Mouse (Mus musculus): ENCODE data around the gene Thoc3. TPM values are rescaled to one million over a fixed set of nuclear protein-coding genes. Genes with fewer than 3 reads are reported as not detected.

Gene Thoc3
- polyA plus RNA-seq, 1 experiment from 2014 or later: 40.5 TPM

DNA sequence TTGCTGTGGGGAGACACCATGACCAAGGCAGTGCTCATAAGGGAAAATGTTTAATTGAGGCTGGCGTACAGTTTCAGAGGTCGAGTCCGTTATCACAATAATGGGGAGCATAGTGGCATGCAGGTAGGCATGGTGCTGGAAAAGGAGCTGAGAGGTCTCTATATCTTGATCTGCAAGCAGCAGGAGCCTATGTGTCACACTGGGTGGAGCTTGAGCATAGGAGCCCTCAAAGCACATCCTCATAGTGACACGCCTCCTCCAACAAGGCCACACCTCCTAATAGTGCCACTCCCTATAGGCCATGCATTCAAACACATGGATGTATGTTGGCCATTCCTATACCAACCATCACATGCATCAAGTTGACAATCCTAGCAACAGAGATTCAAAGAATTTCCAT is 53.6 kb downstream of the Thoc3 start:
- Histone ChIP-seq H3K36me3 (replicated peaks) (no peaks in the 10 kb centered on the region), H3K4me1 (replicated peaks) (no peaks in the 10 kb centered on the region), H3K27me3 (no peaks in the 10 kb centered on the region), H3K9ac (no peak overlapping the region), H3K27ac (replicated peaks) (no peak overlapping the region), H3K4me2 (no peak overlapping the region), H3K4me3 (replicated peaks) (no peak overlapping the region), H3K9me3 (replicated peaks) (no peaks in the 10 kb centered on the region)
- 70% methylated on average over 4 of the region's 4 CpGs for WGBS (ENCODE audit: insufficient replicate concordance)
- no peak for ATAC-seq (ENCODE audit: insufficient read depth)

DNA sequence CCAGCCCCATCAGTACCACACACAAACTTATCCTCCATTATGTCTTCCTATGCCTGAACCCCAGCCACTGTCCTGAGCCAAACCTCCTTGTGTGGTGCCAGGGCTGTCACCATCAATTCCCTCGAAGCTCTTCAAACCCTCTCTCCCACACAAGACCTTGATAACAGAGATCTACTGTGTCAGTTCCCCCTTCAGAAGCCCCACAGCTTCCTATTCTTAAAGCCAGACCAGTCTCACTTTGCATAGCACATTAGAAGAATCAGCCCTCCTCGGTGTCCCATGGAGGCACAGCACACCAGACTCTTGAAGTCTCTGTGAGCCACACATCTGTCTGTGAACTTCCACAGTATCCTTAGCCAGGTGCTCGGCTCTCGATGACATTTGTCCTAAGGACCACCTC is 55.9 kb downstream of the Thoc3 start:
- no peak for ATAC-seq (ENCODE audit: insufficient read depth)
- H3K4me1 ChIP-seq (replicated peaks): no peaks in the 10 kb centered on the region
- no peak overlapping the region for H3K27ac ChIP-seq (replicated peaks)
- no peaks in the 10 kb centered on the region for H3K9me3 ChIP-seq (replicated peaks)
- no peak overlapping the region for H3K9ac ChIP-seq
- H3K4me3 ChIP-seq (replicated peaks): no peak overlapping the region
- no peaks in the 10 kb centered on the region for H3K36me3 ChIP-seq (replicated peaks)
- H3K27me3 ChIP-seq: no peaks in the 10 kb centered on the region
- WGBS (ENCODE audit: insufficient replicate concordance): 39% methylated on average over 4 of the region's 4 CpGs
- no peak overlapping the region for H3K4me2 ChIP-seq

DNA sequence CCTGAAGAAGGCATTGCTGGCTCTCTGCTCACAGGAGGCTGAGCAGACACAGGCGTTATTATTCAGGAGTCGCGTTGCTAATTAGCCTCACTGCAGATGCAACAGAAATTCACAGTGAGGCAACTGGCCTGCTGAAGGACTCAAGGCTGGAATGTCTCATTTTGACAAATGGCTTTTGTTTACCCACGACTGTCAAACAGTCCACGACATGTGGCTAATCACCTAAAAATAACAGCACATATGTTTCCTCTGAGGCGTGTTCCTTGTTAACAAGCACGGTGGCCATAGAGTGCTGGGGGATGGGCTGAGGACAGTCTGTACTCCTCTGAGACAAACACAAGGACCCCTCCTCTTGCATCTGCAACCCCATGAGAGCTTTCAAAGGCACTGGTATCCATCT is 56.4 kb downstream of the Thoc3 start:
- H3K27me3 ChIP-seq: no peaks in the 10 kb centered on the region
- H3K4me3 ChIP-seq (replicated peaks): no peak overlapping the region
- 14% methylated on average over 7 of the region's 7 CpGs for WGBS (ENCODE audit: insufficient replicate concordance)
- H3K9me3 ChIP-seq (replicated peaks): no peaks in the 10 kb centered on the region
- ATAC-seq (ENCODE audit: insufficient read depth): no peak
- no peaks in the 10 kb centered on the region for H3K4me1 ChIP-seq (replicated peaks)
- H3K36me3 ChIP-seq (replicated peaks): no peaks in the 10 kb centered on the region
- H3K4me2 ChIP-seq: no peak overlapping the region
- no peak overlapping the region for H3K9ac ChIP-seq
- no peak overlapping the region for H3K27ac ChIP-seq (replicated peaks)

DNA sequence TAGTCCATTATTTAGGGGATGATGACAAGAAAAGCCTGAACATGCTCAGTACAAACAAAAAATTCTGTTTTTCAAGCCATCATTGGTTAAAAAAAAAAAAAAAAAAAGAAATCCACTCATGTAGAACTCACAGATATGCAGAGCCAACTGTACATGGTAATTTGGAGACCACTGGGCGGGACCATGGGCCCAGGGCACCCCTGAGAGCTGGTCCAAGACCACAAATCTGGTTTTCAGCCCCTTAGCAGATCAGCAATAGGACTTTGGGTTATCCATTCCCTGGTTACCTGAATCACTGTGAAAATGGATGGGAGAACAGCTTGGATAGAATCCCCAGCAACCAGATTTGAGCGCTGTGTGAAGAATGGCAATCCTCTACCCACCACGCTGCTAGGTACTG is 57.0 kb downstream of the Thoc3 start:
- H3K27me3 ChIP-seq: no peaks in the 10 kb centered on the region
- no peak overlapping the region for H3K4me2 ChIP-seq
- H3K4me3 ChIP-seq (replicated peaks): no peak overlapping the region
- H3K4me1 ChIP-seq (replicated peaks): no peaks in the 10 kb centered on the region
- no peaks in the 10 kb centered on the region for H3K9me3 ChIP-seq (replicated peaks)
- no peak overlapping the region for H3K9ac ChIP-seq
- H3K27ac ChIP-seq (replicated peaks): no peak overlapping the region
- ATAC-seq (ENCODE audit: insufficient read depth): no peak
- H3K36me3 ChIP-seq (replicated peaks): no peaks in the 10 kb centered on the region
- WGBS (ENCODE audit: insufficient replicate concordance): 62% methylated on average over 3 of the region's 3 CpGs

Other genes starting within 250 kb of the Thoc3 start
- gene Cplx2, start 97.5 kb downstream of the Thoc3 start, polyA plus RNA-seq (2015; fragmentation: Nextera tagmentation; extraction: Ambion mirVana): 0.29 and 0.33 TPM in 2 replicates
- 2.0 and 2.4 TPM in 2 replicates for gene Simc1, start 34.9 kb upstream of the Thoc3 start, polyA plus RNA-seq (2015; fragmentation: Nextera tagmentation; extraction: Ambion mirVana)
- 48.5 and 49.7 TPM in 2 replicates for gene 4833439L19Rik, start 96.6 kb upstream of the Thoc3 start, polyA plus RNA-seq (2015; fragmentation: Nextera tagmentation; extraction: Ambion mirVana)
- 7.0 and 8.2 TPM in 2 replicates for gene Arl10, start 106.2 kb upstream of the Thoc3 start, polyA plus RNA-seq (2015; fragmentation: Nextera tagmentation; extraction: Ambion mirVana)
- gene Nop16, start 121.2 kb upstream of the Thoc3 start, polyA plus RNA-seq (2015; fragmentation: Nextera tagmentation; extraction: Ambion mirVana): 43.2 and 47.0 TPM in 2 replicates
- gene Higd2a, start 121.4 kb upstream of the Thoc3 start, polyA plus RNA-seq (2015; fragmentation: Nextera tagmentation; extraction: Ambion mirVana): 94.3 and 106 TPM in 2 replicates
- gene Cltb, start 142.5 kb upstream of the Thoc3 start, polyA plus RNA-seq (2015; fragmentation: Nextera tagmentation; extraction: Ambion mirVana): 35.6 and 40.4 TPM in 2 replicates
- gene Faf2, start 152.9 kb upstream of the Thoc3 start, polyA plus RNA-seq (2015; fragmentation: Nextera tagmentation; extraction: Ambion mirVana): 28.5 and 28.9 TPM in 2 replicates
- 24.9 and 31.3 TPM in 2 replicates for gene Rnf44, start 225.1 kb upstream of the Thoc3 start, polyA plus RNA-seq (2015; fragmentation: Nextera tagmentation; extraction: Ambion mirVana)
- gene Cdhr2, start 232.6 kb upstream of the Thoc3 start, polyA plus RNA-seq (2015; fragmentation: Nextera tagmentation; extraction: Ambion mirVana): 16.6 and 19.9 TPM in 2 replicates

Measured in liver, embryonic 15.5 days (tissue).